Mouse (Mus musculus): ENCODE results near the gene Myof. TPM values are rescaled to one million over a fixed set of nuclear protein-coding genes. Genes with fewer than 3 reads are reported as not detected.

Myof gene
- total RNA-seq, 2 experiments from 2014 or later: 4.0 to 5.3 TPM

GRCm38 (mm10) chr19:37873499-37873898, 169.9 kb downstream of the Myof start:
- DNase-seq: no peak

GRCm38 (mm10) chr19:37867592-37867991, 175.8 kb downstream of the Myof start:
- DNase-seq: no peak

DNA sequence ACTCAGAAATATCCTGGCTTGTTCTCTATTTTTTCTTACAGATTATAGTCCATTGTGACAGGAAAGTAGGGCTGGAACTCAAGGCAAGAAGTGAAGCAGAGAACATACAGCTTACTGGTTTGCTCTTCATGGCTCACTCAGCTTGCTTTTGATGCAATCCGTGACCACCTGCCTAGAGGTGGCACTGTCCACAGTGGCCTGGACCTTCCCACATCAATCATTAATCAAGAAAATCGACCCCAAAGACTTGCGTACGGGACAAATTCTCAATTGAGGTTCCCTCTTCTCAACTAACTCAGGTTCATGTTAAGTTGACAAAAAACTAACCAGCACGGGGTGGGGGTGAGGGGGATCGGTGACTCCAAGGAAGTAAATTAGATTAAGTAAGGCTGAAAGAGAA, 176.4 kb downstream of the Myof start:
- no peak for DNase-seq

DNA sequence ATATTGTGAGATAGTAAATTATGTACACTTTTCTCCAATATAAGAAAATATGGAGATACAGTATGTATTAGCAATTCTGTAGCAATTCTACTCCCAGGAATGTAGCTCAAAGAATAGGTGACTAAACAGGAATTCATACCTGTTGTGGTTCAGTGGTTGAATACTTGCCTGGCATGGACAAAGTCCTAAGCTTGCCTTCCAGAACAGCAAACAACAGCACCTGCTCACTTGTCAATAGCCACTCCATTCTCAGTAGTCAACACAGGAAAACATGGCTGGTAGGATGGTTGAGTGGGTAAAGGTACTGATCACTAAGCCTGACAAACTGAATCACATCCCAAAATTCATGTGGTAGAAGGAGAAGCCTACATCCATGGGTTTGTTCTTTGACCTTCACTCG, 182.2 kb downstream of the Myof start:
- DNase-seq: no peak

DNA sequence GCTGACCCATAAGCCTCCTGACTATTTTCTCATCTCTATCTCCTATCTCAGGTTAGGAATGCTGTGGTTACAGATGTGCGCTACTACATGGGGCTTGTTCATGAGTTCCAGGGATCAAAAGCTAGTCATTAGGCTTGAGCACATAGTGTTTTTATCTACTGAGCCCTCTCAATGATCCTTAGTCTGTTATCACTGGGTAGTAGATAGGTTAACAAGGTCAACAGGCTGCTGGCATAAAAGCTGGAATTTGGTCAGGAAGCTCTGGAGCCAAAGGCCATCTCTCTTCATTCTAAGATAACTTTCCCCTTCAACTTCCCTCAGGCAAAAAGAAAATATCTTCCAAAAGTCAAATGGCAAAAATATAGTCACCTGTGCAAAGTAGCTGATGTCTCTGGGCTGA, 183.1 kb downstream of the Myof start:
- DNase-seq: no peak

DNA sequence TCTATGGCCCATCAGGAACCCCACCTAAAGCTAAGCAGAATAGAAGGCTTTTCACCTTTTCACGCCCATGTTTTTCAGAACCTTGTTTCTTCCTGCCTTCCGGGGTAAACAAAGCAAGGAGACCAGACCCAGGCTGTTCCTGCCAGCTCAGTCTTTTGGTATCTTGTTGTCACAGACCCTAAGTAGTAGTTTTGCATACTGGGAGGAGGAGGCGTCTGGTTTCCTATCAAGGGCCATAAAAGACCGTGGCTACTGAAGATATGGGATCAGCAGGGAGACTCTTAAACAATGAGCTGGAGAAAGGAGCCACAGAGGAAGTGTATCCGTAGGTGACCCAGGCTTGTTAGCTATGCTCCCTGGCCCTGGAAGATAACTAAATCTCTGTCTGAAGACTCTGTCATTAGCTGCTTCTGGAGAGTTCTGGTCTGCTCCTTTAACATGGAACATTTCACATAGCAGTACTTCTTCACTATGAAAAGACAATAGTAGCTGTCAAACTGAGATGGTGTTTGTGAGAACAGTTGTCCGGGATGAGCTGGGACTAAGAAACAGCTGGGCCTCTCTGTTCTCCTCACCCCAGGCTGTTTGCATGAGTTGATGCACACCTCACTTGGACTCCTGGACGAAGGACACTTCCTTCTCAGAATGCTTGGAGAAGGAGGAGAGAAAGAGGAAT, 184.8 kb downstream of the Myof start:
- DNase-seq: no peak

- DNase-seq: no peak
Observed at GRCm38 (mm10) chr19:37852056-37852455, 191.3 kb downstream of the Myof start.

DNA sequence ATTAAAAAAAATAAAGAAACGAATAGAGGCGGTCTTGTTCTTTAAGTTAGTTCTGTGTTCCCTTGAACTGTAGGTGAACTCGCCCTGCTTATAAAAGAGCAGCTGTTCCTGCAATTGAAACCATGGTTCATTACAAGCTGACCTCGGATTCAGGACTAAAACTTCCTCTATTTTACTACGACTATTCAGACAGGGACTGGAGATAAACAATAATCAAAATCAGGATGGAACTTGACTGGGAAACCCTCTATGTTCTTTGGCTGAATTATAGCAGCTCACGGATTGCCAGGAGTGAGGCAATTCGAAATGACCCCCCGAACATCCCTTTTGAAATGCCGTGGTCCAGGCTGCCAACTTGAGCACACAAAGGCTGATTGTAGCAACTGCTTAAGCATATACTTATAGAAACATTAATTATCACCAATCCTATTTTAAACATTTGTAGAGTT, 191.8 kb downstream of the Myof start:
- no peak for DNase-seq

Other genes starting within 250 kb of the Myof start
- under 1 TPM in 1 of 2 experiments, not detected in 1; 0.28 TPM for gene Cep55, start 11.4 kb upstream of the Myof start, total RNA-seq (2021)
- gene Ffar4, start 53.5 kb upstream of the Myof start, total RNA-seq (2021): not detected
- 10 to 100 TPM in 1 of 2 experiments, 1 to 10 TPM in 1; 8.0 to 10.3 TPM for gene Rbp4, start 81.7 kb upstream of the Myof start, total RNA-seq (2021)
- gene Pde6c, start 89.2 kb upstream of the Myof start, total RNA-seq (2021): not detected
- gene Fra10ac1, start 180.6 kb upstream of the Myof start, total RNA-seq (2021): 10 to 100 TPM; 19.6 to 21.9 TPM
- 100 to 1,000 TPM; 189 to 201 TPM for gene Lgi1, start 221.0 kb upstream of the Myof start, total RNA-seq (2021)